Comparison of ENCODE assay signal across 27 mouse cellular contexts in the genomic region with DNA sequence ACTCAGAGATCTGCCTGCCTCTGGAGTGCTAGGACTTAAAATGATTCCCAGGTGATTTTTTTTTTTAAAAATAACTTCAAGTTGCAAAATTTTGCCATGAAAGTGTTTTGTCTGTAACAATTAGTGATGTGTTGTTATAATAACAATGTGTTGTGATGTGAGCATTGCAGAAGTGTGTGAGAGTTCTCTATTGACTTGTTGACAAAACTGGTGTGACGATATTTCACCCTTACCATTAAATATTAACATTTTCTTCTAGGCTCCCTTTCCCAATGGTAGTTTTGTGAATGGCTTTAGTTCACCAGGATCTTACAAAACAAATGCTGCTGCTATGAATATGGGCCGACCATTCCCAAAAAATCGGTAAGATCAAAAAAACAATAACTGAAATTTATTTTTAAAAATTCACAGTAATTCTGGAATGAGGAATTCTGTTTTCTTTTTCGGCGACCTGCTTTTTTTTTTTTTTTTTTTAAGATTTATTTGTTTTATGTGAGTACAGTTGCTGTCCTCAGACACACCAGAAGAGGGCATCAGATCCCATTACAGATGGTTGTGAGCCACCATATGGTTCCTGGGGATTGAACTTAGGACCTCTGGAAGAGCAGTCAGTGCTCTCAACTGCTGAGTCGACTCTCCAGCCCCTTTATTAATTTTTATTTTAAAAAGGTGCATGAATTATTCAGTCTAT. TPM values are rescaled to one million over a fixed set of nuclear protein-coding genes. Genes with fewer than 3 reads are reported as not detected.
"Had no signal": no experiment of that assay in that cellular context is flagged by ENCODE, and none has a peak within 500 bp of the region (broad histone marks: within the 10 kb centered on the region; RNA-seq: fewer than 3 reads in every experiment).

No protein-coding gene starts in this region.

- H3K4me2 ChIP-seq: kidney, embryonic 15.5 days; limb, embryonic 13.5 days; liver, embryonic 11.5 days; liver, embryonic 15.5 days; midbrain, embryonic 12.5 days had no signal

- H3K27ac ChIP-seq: kidney, embryonic 15.5 days; limb, embryonic 10.5 days; limb, embryonic 13.5 days; liver, embryonic 15.5 days; midbrain, embryonic 12.5 days; stomach, postnatal 0 days had no signal

- H3K27me3 ChIP-seq: kidney, embryonic 15.5 days; limb, embryonic 13.5 days; liver, embryonic 15.5 days; midbrain, embryonic 12.5 days had no signal

- H3K9me3 ChIP-seq: kidney, embryonic 15.5 days; limb, embryonic 10.5 days; limb, embryonic 13.5 days; liver, embryonic 15.5 days; midbrain, embryonic 12.5 days had no signal

- H3K4me3 ChIP-seq: kidney, embryonic 15.5 days; limb, embryonic 10.5 days; limb, embryonic 13.5 days; liver, embryonic 15.5 days; midbrain, embryonic 12.5 days had no signal

- ATAC-seq: midbrain, embryonic 16.5 days had no signal

- H3K4me1 ChIP-seq: kidney, embryonic 15.5 days; limb, embryonic 10.5 days; limb, embryonic 13.5 days; liver, embryonic 15.5 days; midbrain, embryonic 12.5 days had no signal

- DNase-seq: kidney, adult 11 months; kidney, adult 8-10 months; kidney, postnatal 10 days; kidney, postnatal 36 days; layer of hippocampus, adult 9-11 months; lung, adult 2 months; lung, postnatal 14 days; lung, postnatal 4 days; right cerebral cortex, adult 18-20 months; right cerebral cortex, postnatal 14 days; right cerebral cortex, postnatal 4 days; thymus, adult 2 months; thymus, postnatal 14 days; thymus, postnatal 4 days had no signal

- H3K9ac ChIP-seq: kidney, embryonic 15.5 days; limb, embryonic 13.5 days; liver, embryonic 15.5 days; midbrain, embryonic 12.5 days had no signal

RNA-seq across cellular contexts. Expression of a gene that starts 30.4 kb away (rescaled TPM):
- total RNA-seq: megakaryocyte progenitor cell, adult 5-6 weeks; megakaryocyte-erythroid progenitor cell, adult 5-6 weeks had no signal
- polyA plus RNA-seq: kidney, embryonic 15.5 days; limb, embryonic 10.5 days; liver, embryonic 11.5 days; liver, embryonic 15.5 days; lung, embryonic 16.5 days; midbrain, embryonic 16.5 days; neural tube, embryonic 11.5 days; stomach, embryonic 14.5 days; stomach, postnatal 0 days had no signal
